Mouse (Mus musculus) cortical plate, adult 2 months (tissue): ENCODE measurements around the gene R3hdm2. TPM values are rescaled to one million over a fixed set of nuclear protein-coding genes. Genes with fewer than 3 reads are reported as not detected.

Source experiments
- H3K27ac ChIP-seq: fragments of 200-500 bp; 2 replicates; pipeline ENCODE4 v1.5.1; 2012; ENCODE audit warnings: low read length, control low read depth, inconsistent platforms; ENCODE audit not compliant: insufficient read depth
- H3K4me1 ChIP-seq: fragments of 200-500 bp; 2 replicates; pipeline ENCODE4 v1.6.1; 2011; ENCODE audit warnings: low read length; ENCODE audit not compliant: control insufficient read depth, insufficient read depth
- H3K4me3 ChIP-seq: fragments of 200-500 bp; 2 replicates; pipeline ENCODE4 v1.5.1; 2011; ENCODE audit warnings: mild to moderate bottlenecking, low read length, control low read depth; ENCODE audit not compliant: insufficient read depth
- CTCF ChIP-seq: fragments of 200-500 bp; IDR thresholded peaks from 2 replicates; pipeline ENCODE4 v1.5.1; 2011; ENCODE audit warnings: mild to moderate bottlenecking, control low read depth, low read length; ENCODE audit not compliant: insufficient read depth; ENCODE audit errors: extremely low read depth
- POLR2A ChIP-seq: fragments of 200-500 bp; IDR thresholded peaks from 2 replicates; pipeline ENCODE4 v1.6.1; 2011; ENCODE audit warnings: mild to moderate bottlenecking, low read length, control low read depth; ENCODE audit not compliant: insufficient read depth; ENCODE audit errors: extremely low read depth
- polyA plus RNA-seq: library from polyadenylated mRNA; depleted of rRNA; stranded (reverse); fragments of >200 nt; gene quantifications from 2 replicates; pipeline ENCODE4 v1.2.3, GENCODE M21; 2012

The R3hdm2 gene
- polyA plus RNA-seq, 1 experiment, result 185 TPM

DNA sequence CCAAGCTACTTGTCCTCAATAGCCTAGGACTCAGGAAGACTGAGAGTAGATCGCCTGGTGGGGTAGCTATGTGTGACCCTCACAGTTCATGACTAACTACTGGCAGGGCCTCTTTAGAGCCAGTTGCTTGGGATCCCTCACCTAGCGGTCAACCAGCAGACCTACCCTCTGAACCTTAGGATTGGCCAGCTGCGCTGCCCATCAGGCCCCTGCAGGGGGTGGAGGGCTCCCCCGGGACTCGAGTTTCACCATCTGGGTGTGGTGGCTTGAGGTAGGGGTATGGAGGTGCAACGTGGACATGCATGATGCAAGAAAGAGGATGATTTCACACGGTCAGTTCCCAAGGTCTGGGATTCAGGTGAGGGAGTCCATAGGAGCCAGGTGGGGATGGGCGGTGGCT lies 28.4 kb upstream of the R3hdm2 start:
- no peak overlapping the region for H3K4me3 ChIP-seq
- peaks cover 8% of the 10 kb centered on the region for H3K4me1 ChIP-seq
- TF ChIP-seq CTCF, result no peak
- H3K27ac ChIP-seq, result no peak overlapping the region

GRCm38 (mm10) chr10:127352187-127352586 lies 27.9 kb upstream of the R3hdm2 start:
- TF ChIP-seq POLR2A (no peak), CTCF (no peak)
- Histone ChIP-seq H3K4me3 (no peak overlapping the region), H3K27ac (no peak overlapping the region), H3K4me1 (peaks cover 8% of the 10 kb centered on the region)

GRCm38 (mm10) chr10:127352766-127353165 lies 27.4 kb upstream of the R3hdm2 start:
- H3K27ac ChIP-seq, result no peak overlapping the region
- no peak for TF ChIP-seq POLR2A
- no peak for TF ChIP-seq CTCF
- peaks cover 8% of the 10 kb centered on the region for H3K4me1 ChIP-seq
- no peak overlapping the region for H3K4me3 ChIP-seq

GRCm38 (mm10) chr10:127353909-127354895 lies 25.9 kb upstream of the R3hdm2 start, which contains the start of gene Inhbe:
Gene Inhbe, minus strand, starts transcription at chr10:127354411.
- peaks cover 8% of the 10 kb centered on the region for H3K4me1 ChIP-seq
- no peak within 1 kb of the TSS for H3K4me3 ChIP-seq
- H3K27ac ChIP-seq, result peak within 1 kb of the TSS; percentile 90
- TF ChIP-seq CTCF, result peak; percentile 40; the same call in 1 of the 2 replicates
- TF ChIP-seq POLR2A, result peak; percentile 85

GRCm38 (mm10) chr10:127355336-127355735 lies 24.8 kb upstream of the R3hdm2 start:
- peaks cover 8% of the 10 kb centered on the region for H3K4me1 ChIP-seq
- no peak overlapping the region for H3K4me3 ChIP-seq
- peak overlapping the region; percentile 90 for H3K27ac ChIP-seq
- no peak for TF ChIP-seq CTCF
- no peak for TF ChIP-seq POLR2A

DNA sequence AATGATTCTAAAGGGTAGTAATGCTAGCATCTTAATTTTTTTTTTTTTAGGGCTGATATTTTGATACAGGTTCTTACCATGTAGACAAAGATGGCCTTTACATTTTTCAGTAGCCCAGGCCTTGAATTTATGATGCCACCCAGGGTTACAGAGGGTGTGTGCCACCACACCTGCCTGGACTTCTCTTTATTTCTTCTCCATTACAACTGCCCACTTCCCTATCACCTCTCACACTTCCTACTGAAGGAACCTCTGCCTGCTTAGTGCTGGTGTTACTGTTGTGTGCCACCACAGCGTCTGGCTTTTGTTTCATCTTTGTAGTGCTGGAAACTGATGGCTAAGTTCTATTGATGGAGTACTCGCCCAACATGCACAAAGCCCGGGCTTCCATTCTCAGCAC lies 19.4 kb upstream of the R3hdm2 start:
- Histone ChIP-seq H3K4me1 (peaks cover 2% of the 10 kb centered on the region; the same call in 1 of the 2 replicates), H3K27ac (no peak overlapping the region), H3K4me3 (no peak overlapping the region)
- no peak for TF ChIP-seq CTCF

- peaks cover 2% of the 10 kb centered on the region; the same call in 1 of the 2 replicates for H3K4me1 ChIP-seq
- no peak overlapping the region for H3K4me3 ChIP-seq
- TF ChIP-seq POLR2A, result no peak
- TF ChIP-seq CTCF, result no peak
- no peak overlapping the region for H3K27ac ChIP-seq
These were observed 13.0 kb upstream of the R3hdm2 start for GRCm38 (mm10) chr10:127367116-127367515.

GRCm38 (mm10) chr10:127368273-127368672 lies 11.9 kb upstream of the R3hdm2 start:
- TF ChIP-seq POLR2A (no peak), CTCF (no peak)
- Histone ChIP-seq H3K4me1 (peaks cover 2% of the 10 kb centered on the region; the same call in 1 of the 2 replicates), H3K4me3 (no peak overlapping the region), H3K27ac (no peak overlapping the region)

DNA sequence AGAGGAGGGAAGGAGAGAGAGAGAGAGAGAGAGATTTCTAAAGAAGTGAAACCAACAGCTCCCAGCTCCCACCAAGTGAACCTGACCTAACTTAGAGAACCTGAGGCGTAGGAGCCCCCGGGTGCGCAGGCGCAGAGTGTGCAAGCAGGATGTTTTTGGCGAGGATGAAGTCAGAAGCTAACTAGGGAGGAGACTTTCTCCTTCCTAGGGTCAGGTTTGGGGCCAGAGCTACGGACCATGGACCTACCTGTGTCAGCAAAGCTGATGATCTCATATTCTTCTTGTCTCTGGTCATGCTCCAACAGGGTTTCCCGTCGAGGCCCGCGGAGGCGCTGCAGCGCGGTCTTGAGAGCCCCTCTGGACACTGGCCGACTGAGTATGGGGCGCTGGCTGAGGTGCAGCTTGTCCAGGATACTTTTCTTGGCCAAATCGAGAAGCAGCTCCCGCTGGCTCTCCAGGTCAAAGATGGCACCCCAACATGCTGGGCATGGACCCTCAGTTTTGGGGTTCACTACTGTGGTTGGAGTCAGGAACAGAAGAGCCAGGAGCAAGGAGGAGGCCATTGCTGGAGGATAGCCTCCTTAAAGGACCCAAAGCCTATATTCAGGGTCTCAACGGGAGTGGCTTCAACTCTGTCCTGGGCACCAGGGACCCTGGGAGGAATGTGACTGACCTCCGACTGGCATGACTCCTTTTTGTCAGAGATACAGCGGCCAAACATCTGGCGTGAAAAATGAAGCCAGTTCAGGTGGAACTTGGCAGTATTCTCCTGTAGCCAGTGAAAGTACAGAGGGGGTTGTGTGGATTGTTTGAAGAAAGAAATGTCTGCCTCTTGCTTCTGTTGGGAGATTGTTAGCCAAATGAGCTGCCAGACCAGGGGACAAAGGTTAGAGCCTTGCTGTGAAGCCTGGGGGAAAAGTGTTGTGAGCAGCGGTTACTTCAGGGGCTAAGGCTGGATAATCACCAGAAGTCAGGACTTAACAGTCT lies 10.0 kb upstream of the R3hdm2 start, which contains the start of gene Inhbc:
TSS of gene Inhbc (minus strand) at position 598 of the 987 bp plus-strand sequence.
- Histone ChIP-seq H3K27ac (no peak within 1 kb of the TSS), H3K4me3 (no peak within 1 kb of the TSS), H3K4me1 (peaks cover 2% of the 10 kb centered on the region; the same call in 1 of the 2 replicates)
- no peak for TF ChIP-seq CTCF
- no peak for TF ChIP-seq POLR2A

DNA sequence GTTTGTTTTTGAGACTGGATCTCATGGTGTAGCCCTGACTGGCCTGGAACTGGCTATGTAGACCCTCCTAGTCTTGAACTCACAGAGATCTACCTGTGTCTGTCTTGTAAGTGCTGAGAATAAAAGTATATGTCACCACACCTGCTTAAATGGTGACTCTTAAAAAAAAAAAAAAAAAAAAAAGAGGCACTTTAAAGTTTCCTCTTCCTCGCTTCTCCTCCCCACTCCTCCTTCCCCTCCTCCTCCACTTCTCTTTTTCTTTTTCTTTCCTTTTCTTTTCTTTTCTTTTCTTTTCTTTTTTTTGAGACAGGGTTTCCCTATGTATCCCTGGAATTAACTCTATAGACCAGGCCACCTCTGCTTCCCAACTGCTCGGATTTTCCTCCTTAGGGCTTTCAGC lies 9.1 kb upstream of the R3hdm2 start:
- Histone ChIP-seq H3K4me3 (no peak overlapping the region), H3K27ac (no peak overlapping the region), H3K4me1 (peaks cover 2% of the 10 kb centered on the region; the same call in 1 of the 2 replicates)
- TF ChIP-seq POLR2A, result no peak
- TF ChIP-seq CTCF, result no peak
